Mouse (Mus musculus): ENCODE results near the gene Hif1an. TPM values are rescaled to one million over a fixed set of nuclear protein-coding genes. Genes with fewer than 3 reads are reported as not detected.

The Hif1an gene
- polyA plus RNA-seq, 2 experiments from 2014 or later: 18.8 to 23.4 TPM

GRCm38 (mm10) chr19:44567763-44568162 is 5.1 kb downstream of the Hif1an start:
- ATAC-seq: no peak

- ATAC-seq: no peak
These were observed 13.6 kb downstream of the Hif1an start for GRCm38 (mm10) chr19:44576275-44576674.

- ATAC-seq: peak; percentile 48
These were observed 15.4 kb downstream of the Hif1an start for GRCm38 (mm10) chr19:44578038-44578437.

- ATAC-seq: no peak
These were observed 19.5 kb downstream of the Hif1an start for GRCm38 (mm10) chr19:44582103-44582502.

- ATAC-seq: peak; percentile 86
These were observed 20.1 kb downstream of the Hif1an start for GRCm38 (mm10) chr19:44582638-44583309.

DNA sequence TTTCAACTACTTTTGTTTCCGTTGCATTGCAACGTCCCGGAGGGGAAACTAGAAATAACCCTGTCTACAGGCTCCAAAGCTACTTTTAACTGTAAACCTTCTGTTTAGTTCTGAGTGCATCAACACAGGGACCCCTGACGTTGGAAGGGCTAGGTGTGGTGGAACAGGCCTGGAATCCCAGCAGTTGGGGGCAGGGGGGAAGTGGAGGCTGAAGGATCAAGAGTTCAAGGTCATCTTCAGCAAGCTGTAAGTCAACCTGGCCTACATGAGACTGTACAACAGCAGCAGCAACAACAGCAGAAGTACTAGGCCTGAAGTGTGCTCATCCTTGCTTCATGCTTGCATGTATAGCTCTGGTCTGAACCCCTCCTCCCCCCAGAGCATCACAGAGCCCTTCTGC is 25.4 kb downstream of the Hif1an start:
- no peak for ATAC-seq

GRCm38 (mm10) chr19:44589591-44590223 is 27.1 kb downstream of the Hif1an start:
- no peak for ATAC-seq

GRCm38 (mm10) chr19:44590992-44591391 is 28.3 kb downstream of the Hif1an start:
- no peak for ATAC-seq

- ATAC-seq: no peak
These were observed 29.0 kb downstream of the Hif1an start for GRCm38 (mm10) chr19:44591638-44592037.

DNA sequence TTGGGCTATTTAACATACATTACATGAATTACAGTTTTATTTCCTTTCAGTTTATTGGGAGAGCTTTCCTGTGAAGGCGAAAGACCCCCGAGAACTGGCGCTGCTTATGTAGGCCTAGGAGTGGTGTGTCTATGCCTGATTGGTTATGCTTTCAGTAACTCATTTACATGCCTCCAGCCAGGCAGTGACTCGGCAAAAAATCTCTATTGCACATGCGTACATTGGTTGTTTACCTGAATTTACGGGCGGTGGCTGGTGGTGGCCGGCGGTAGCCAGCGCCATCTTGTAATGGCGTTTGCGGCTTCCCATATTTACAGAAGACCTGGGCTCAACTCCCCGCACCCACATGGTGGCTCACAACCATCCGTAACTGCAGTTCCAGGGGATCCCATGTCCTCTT is 31.5 kb downstream of the Hif1an start:
- no peak for ATAC-seq

GRCm38 (mm10) chr19:44618166-44618565 is 55.5 kb downstream of the Hif1an start:
- ATAC-seq: no peak

Other genes with a start within 250 kb of the Hif1an start
- under 1 TPM; 0.60 to 0.69 TPM for gene Scd4, start 229.8 kb upstream of the Hif1an start, polyA plus RNA-seq (2017; shearing (Covaris generic))
- gene Scd1, start 155.0 kb upstream of the Hif1an start, polyA plus RNA-seq (2017; shearing (Covaris generic)): 1 to 10 TPM in 1 of 2 experiments, not detected in 1; 3.2 TPM
- gene Wnt8b, start 69.4 kb upstream of the Hif1an start, polyA plus RNA-seq (2017; shearing (Covaris generic)): not detected
- 1 to 10 TPM in 1 of 2 experiments, under 1 TPM in 1; 0.62 to 1.5 TPM for gene Sec31b, start 17.0 kb upstream of the Hif1an start, polyA plus RNA-seq (2017; shearing (Covaris generic))
- gene Gm20538, start 10.0 kb upstream of the Hif1an start, polyA plus RNA-seq (2017; shearing (Covaris generic)): 1 to 10 TPM in 1 of 2 experiments, not detected in 1; 2.1 TPM
- gene Ndufb8, start 7.4 kb upstream of the Hif1an start, polyA plus RNA-seq (2017; shearing (Covaris generic)): 100 to 1,000 TPM; 300 to 321 TPM
- not detected for gene Pax2, start 193.2 kb downstream of the Hif1an start, polyA plus RNA-seq (2017; shearing (Covaris generic))

Data from activated CD4-positive, CD25-positive, alpha-beta regulatory T cell, adult 4 months (primary cell).